Mouse (Mus musculus): ENCODE measurements around the gene Gm16253.

GRCm38 (mm10) chr3:96548824-96549223, 28.0 kb upstream of the Gm16253 start:
- TF ChIP-seq CTCF (IDR thresholded peaks at IDR 0.05; ENCODE audit: control insufficient read depth, insufficient read depth, insufficient read length) (no peak), USF1 (IDR thresholded peaks at IDR 0.05; ENCODE audit: low read depth) (no peak), CEBPB (IDR thresholded peaks at IDR 0.05; ENCODE audit: low read depth) (no peak), MAX (IDR thresholded peaks at IDR 0.05) (no peak), MYOD1 (IDR thresholded peaks at IDR 0.05; ENCODE audit: control insufficient read depth, insufficient read length, low read depth) (no peak), MYOG (IDR thresholded peaks at IDR 0.05; ENCODE audit: control insufficient read depth, extremely low read depth, insufficient read length) (no peak)
